Mouse (Mus musculus): ENCODE data around the gene Tal1.

DNA sequence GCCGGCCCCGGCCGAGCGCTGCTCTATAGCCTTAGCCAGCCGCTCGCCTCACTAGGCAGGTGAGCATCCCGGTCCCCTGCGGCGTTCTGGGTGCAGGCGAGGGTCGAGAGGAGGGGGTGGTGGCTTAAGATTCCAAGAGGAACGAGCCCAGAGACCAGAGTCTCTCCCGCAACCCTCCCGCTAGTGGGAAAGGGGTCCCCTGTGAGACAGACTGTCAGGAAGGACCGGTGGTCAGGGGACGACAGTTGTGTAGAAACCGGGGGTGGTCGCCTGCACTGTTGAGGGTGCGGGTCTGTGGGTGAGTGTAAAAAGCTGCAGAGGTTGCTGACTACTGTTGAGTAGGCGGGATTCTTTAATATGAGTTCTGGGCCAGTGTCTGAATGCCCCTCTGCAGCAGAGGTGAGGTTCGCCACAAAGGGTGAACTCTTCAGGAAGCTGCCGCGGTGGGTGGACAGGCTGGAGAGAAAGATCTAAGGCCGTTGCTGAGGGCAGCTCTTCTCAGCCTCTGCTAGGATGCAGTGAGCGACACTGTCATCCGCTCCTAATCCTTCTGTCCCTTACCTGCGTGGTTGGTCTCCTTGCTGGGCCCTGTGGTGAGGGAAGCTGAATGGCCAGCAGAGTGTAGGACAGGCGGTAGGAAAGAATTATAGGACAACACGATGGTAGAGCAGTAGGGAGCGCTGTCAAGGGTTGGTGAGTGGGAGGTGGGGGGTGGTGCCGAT lies 7.5 kb downstream of the Tal1 start:
- TF ChIP-seq CTCF (IDR thresholded peaks at IDR 0.05; ENCODE audit: low read depth) (no peak), EP300 (IDR thresholded peaks at IDR 0.05; ENCODE audit: low read depth) (no peak)

Data from heart, postnatal 0 days (tissue).